9 mouse cellular contexts compared by ENCODE assay signal in the genomic region with DNA sequence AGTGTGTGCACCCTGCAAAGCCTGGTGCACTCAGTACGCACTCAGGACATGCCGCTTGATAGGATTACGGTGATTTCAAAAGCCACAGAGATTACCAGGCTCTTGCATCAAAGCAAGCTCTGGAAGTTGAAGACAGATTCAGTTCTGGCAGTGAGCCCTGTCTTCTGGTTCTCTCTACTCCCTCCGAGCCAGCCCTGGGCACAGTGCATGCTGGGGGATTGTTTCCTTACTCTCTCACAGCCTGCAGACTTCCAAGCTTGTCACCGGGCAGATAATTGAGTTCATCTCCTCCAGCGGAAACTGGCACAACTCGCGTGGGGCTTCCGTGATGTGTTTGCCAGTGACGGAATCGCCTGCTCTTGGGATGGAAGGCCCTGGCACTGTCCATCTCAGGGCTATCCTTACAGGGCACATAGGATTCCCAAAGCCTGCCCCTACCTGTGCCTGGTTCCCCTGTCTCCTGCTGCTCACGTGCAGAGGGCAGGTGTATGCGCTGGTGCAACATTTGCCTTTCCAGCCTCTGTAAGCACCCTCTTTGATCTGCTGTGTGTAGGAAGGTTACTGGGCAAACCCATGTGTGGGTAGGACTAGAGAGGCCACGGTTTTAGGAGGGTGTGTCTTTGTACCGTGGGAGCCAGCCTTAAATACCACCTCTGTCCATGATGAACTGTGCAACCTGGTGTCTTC. TPM values are rescaled to one million over a fixed set of nuclear protein-coding genes. Genes with fewer than 3 reads are reported as not detected.
DNase-seq lines count a peak whose midpoint lies in the region; ATAC-seq lines count a peak whose summit lies in the region.
"Had no signal": no experiment of that assay in that cellular context is flagged by ENCODE, and none has a peak within 500 bp of the region (broad histone marks: within the 10 kb centered on the region; RNA-seq: fewer than 3 reads in every experiment).

No protein-coding gene starts in this region.

- H3K4me2 ChIP-seq in midbrain, embryonic 11.5 days: no peak overlapping the region
- H3K4me2 ChIP-seq: liver, embryonic 13.5 days had no signal

- H3K9ac ChIP-seq in midbrain, embryonic 11.5 days (ENCODE audit: low read length): peak overlapping the region; percentile 9; the same call in 1 of the 2 replicates
- H3K9ac ChIP-seq: liver, embryonic 13.5 days had no signal

- no peaks in the 10 kb centered on the region for H3K9me3 ChIP-seq in heart, embryonic 10.5 days
- H3K9me3 ChIP-seq in midbrain, embryonic 11.5 days (ENCODE audit: control insufficient read depth, low read length): no peaks in the 10 kb centered on the region
- H3K9me3 ChIP-seq: liver, embryonic 13.5 days had no signal

- H3K4me1 ChIP-seq in heart, embryonic 10.5 days: peaks cover 10% of the 10 kb centered on the region
- peaks cover 8% of the 10 kb centered on the region for H3K4me1 ChIP-seq in midbrain, embryonic 11.5 days (ENCODE audit: control insufficient read depth, insufficient read depth, low read length)
- H3K4me1 ChIP-seq: liver, embryonic 13.5 days had no signal

- no peaks in the 10 kb centered on the region for H3K27me3 ChIP-seq in heart, embryonic 10.5 days (ENCODE audit: insufficient read depth, poor library complexity, severe bottlenecking)
- H3K27me3 ChIP-seq in midbrain, embryonic 11.5 days (ENCODE audit: control insufficient read depth, insufficient read depth, low read length): no peaks in the 10 kb centered on the region
- H3K27me3 ChIP-seq: liver, embryonic 13.5 days had no signal

- no peak for ATAC-seq in midbrain, embryonic 11.5 days (ENCODE audit: low FRiP score)
- ATAC-seq in erythroblast, adult 5-6 weeks (replicated peaks; ENCODE audit: low FRiP score, poor library complexity, severe bottlenecking): no peak

- H3K27ac ChIP-seq in heart, embryonic 10.5 days: no peak overlapping the region
- H3K27ac ChIP-seq in midbrain, embryonic 11.5 days (ENCODE audit: low read depth, low read length): peak overlapping the region; percentile 9; the same call in 1 of the 2 replicates
- H3K27ac ChIP-seq: liver, embryonic 13.5 days had no signal

- no peaks in the 10 kb centered on the region for H3K36me3 ChIP-seq in heart, embryonic 10.5 days
- H3K36me3 ChIP-seq in midbrain, embryonic 11.5 days (ENCODE audit: control insufficient read depth, insufficient read depth, low read length): no peaks in the 10 kb centered on the region
- H3K36me3 ChIP-seq: liver, embryonic 13.5 days had no signal

- H3K4me3 ChIP-seq in heart, embryonic 10.5 days: no peak overlapping the region
- no peak overlapping the region for H3K4me3 ChIP-seq in midbrain, embryonic 11.5 days (ENCODE audit: low read depth, low read length)
- H3K4me3 ChIP-seq: liver, embryonic 13.5 days had no signal

- 59% methylated on average over 15 of the region's 15 CpGs for WGBS in heart, embryonic 10.5 days
- 59% methylated on average over 15 of the region's 15 CpGs for whole genome bisulfite sequencing in midbrain, embryonic 11.5 days

- peak; percentile 91 for DNase-seq in heart, adult 11 months
- DNase-seq in heart, embryonic 10.5 days (ENCODE audit: low spot score): no peak
- DNase-seq in adrenal gland, adult 2 months: peak; percentile 70
- DNase-seq in frontal cortex, postnatal 14 days (ENCODE audit: low spot score in 2 of 2): peak; percentile 11 to 26
- peak; percentile 66 for DNase-seq in kidney, postnatal 14 days
- no peak for DNase-seq in midbrain, embryonic 11.5 days (ENCODE audit: low spot score, missing footprints)
- DNase-seq in spleen, postnatal 14 days (ENCODE audit: low spot score in 2 of 2): no peak
- DNase-seq: liver, embryonic 13.5 days had no signal

RNA-seq across cellular contexts. Expression of a gene that starts 32.7 kb away (rescaled TPM):
- polyA plus RNA-seq in heart, embryonic 10.5 days (2016; fragmentation: Nextera tagmentation; extraction: Ambion mirVana): 26.9 and 40.5 TPM in 2 replicates
- total RNA-seq in adrenal gland, adult 2 months (2021): 100 to 1,000 TPM; 137 to 190 TPM
- 137 and 140 TPM in 2 replicates for polyA plus RNA-seq in adrenal gland, adult 2 months (2012; rRNA removed)
- 5.5 and 6.1 TPM in 2 replicates for polyA plus RNA-seq in midbrain, embryonic 11.5 days (2014; fragmentation: Nextera tagmentation; extraction: Ambion mirVana)
- total RNA-seq in erythroblast, adult 5-6 weeks (2015; ENCODE audit: low replicate concordance): not detected in 2 replicates
- total RNA-seq in erythroblast, adult 5-6 weeks (2017; ENCODE audit: low replicate concordance): not detected in 2 replicates

Comparison
In these comparisons a context has a peak if more than half of its experiments do, and no peak if none do; other contexts are left out.
1. DNase-seq: peak in heart, adult 11 months (single experiment), adrenal gland, adult 2 months (single experiment), frontal cortex, postnatal 14 days (2 of 2) and kidney, postnatal 14 days (single experiment); none in heart, embryonic 10.5 days (single experiment), midbrain, embryonic 11.5 days (single experiment) and spleen, postnatal 14 days (0 of 2).